Mouse (Mus musculus) forebrain, embryonic 14.5 days (tissue): ENCODE results near the gene Nkx6-2. TPM values are rescaled to one million over a fixed set of nuclear protein-coding genes. Genes with fewer than 3 reads are reported as not detected.

Source experiments
- ATAC-seq: fragments of 200-750 bp; cut with Nextera tagmentation; 2 replicates; pipeline ENCODE4 v1.8.0; 2017; ENCODE audit warnings: mild to moderate bottlenecking, moderate library complexity
- DNase-seq: peaks from one replicate; pipeline ENCODE4 v3.0.0-alpha.2; 2015; ENCODE audit warnings: low spot score
- H3K27ac ChIP-seq: fragments of 300-500 bp; sonication (generic); 2 replicates; pipeline ENCODE4 v1.5.1; 2014; ENCODE audit warnings: low read depth, mild to moderate bottlenecking, control low read depth, low read length, moderate library complexity
- H3K27me3 ChIP-seq: fragments of 300-500 bp; sonication (generic); replicated peaks from 2 replicates; pipeline ENCODE4 v1.6.1; 2014; ENCODE audit warnings: low read length, control low read depth, mixed read lengths; ENCODE audit not compliant: control insufficient read depth, insufficient read depth
- H3K36me3 ChIP-seq: fragments of 300-500 bp; sonication (generic); 2 replicates; pipeline ENCODE4 v1.6.1; 2014; ENCODE audit warnings: low read length, control low read depth; ENCODE audit not compliant: control insufficient read depth, insufficient read depth
- H3K4me1 ChIP-seq: fragments of 300-500 bp; sonication (generic); 2 replicates; pipeline ENCODE4 v1.6.1; 2014; ENCODE audit warnings: antibody characterized with exemption, low read length, control low read depth; ENCODE audit not compliant: control insufficient read depth, insufficient read depth
- H3K4me2 ChIP-seq: fragments of 300-500 bp; sonication (generic); 2 replicates; pipeline ENCODE4 v1.6.1; 2014; ENCODE audit warnings: mild to moderate bottlenecking, control low read depth, low read length
- H3K4me3 ChIP-seq: fragments of 300-500 bp; sonication (generic); 2 replicates; pipeline ENCODE4 v1.5.1; 2014; ENCODE audit warnings: low read depth, low read length, control low read depth
- H3K9ac ChIP-seq: fragments of 300-500 bp; sonication (generic); 2 replicates; pipeline ENCODE4 v1.6.1; 2014; ENCODE audit warnings: mild to moderate bottlenecking, low read length, control low read depth, moderate library complexity
- H3K9me3 ChIP-seq: fragments of 300-500 bp; sonication (generic); replicated peaks from 2 replicates; pipeline ENCODE4 v1.6.1; 2016; ENCODE audit warnings: low read length, control low read depth, mixed read lengths; ENCODE audit not compliant: control insufficient read depth
- WGBS: fragments of 180-500 bp; shearing (Covaris S2); extraction: QIAGEN DNeasy Blood & Tissue Kit; methylation state at CpG from one replicate; pipeline ENCODE4 v1.1.7; 2014; 5-methylcytosine and 5-hydroxymethylcytosine counted together
- polyA plus RNA-seq: library from polyadenylated mRNA; unstranded; fragments of >200 nt; fragmentation: Nextera tagmentation; extraction: Ambion mirVana; gene quantifications from 2 replicates; pipeline ENCODE4 v1.2.1, GENCODE M21; 2014

The Nkx6-2 gene
- polyA plus RNA-seq, 1 experiment from 2014 or later: 1.7 TPM

- no peaks in the 10 kb centered on the region for H3K36me3 ChIP-seq
- no peak overlapping the region for H3K27ac ChIP-seq
- DNase-seq: peak; percentile 35
- no peak overlapping the region for H3K9ac ChIP-seq
- H3K9me3 ChIP-seq: no peaks in the 10 kb centered on the region
- 17% methylated on average over 5 of the region's 5 CpGs for WGBS
- no peak overlapping the region for H3K4me2 ChIP-seq
- no peak overlapping the region for H3K4me3 ChIP-seq
- H3K27me3 ChIP-seq: 0 out of 2 replicates have a peak, but pooled peaks cover 2% of the 10 kb centered on the region
- peaks cover 8% of the 10 kb centered on the region; the same call in 1 of the 2 replicates for H3K4me1 ChIP-seq
- ATAC-seq: 0 out of 2 replicates have a peak, but pooled peaks have one; percentile 15
These were observed 26.3 kb downstream of the Nkx6-2 start for GRCm38 (mm10) chr7:139556331-139556730.

- Histone ChIP-seq H3K27me3 (peaks cover 34% of the 10 kb centered on the region), H3K36me3 (no peaks in the 10 kb centered on the region), H3K27ac (no peak overlapping the region), H3K4me1 (peaks cover 2% of the 10 kb centered on the region), H3K4me3 (no peak overlapping the region), H3K4me2 (no peak overlapping the region), H3K9me3 (no peaks in the 10 kb centered on the region), H3K9ac (no peak overlapping the region)
- 31% methylated on average over 2 of the region's 2 CpGs for WGBS
- ATAC-seq (no peak), DNase-seq (no peak)
These were observed 31.1 kb downstream of the Nkx6-2 start for GRCm38 (mm10) chr7:139551519-139551918.

- WGBS: 79% methylated on average over 3 of the region's 3 CpGs
- Histone ChIP-seq H3K9me3 (no peaks in the 10 kb centered on the region), H3K4me2 (no peak overlapping the region), H3K9ac (no peak overlapping the region), H3K27me3 (peaks cover 32% of the 10 kb centered on the region), H3K4me1 (peaks cover 8% of the 10 kb centered on the region), H3K36me3 (no peaks in the 10 kb centered on the region), H3K4me3 (no peak overlapping the region), H3K27ac (no peak overlapping the region)
- no peak for ATAC-seq
- no peak for DNase-seq
These were observed 32.4 kb downstream of the Nkx6-2 start for GRCm38 (mm10) chr7:139550086-139550783.

- WGBS: 95% methylated on average over 2 of the region's 2 CpGs
- Histone ChIP-seq H3K4me3 (no peak overlapping the region), H3K27ac (no peak overlapping the region), H3K36me3 (no peaks in the 10 kb centered on the region), H3K4me1 (peaks cover 16% of the 10 kb centered on the region), H3K4me2 (no peak overlapping the region), H3K27me3 (peaks cover 33% of the 10 kb centered on the region), H3K9ac (no peak overlapping the region), H3K9me3 (no peaks in the 10 kb centered on the region)
- DNase-seq (no peak), ATAC-seq (no peak)
These were observed 35.3 kb downstream of the Nkx6-2 start for GRCm38 (mm10) chr7:139547325-139547724.

DNA sequence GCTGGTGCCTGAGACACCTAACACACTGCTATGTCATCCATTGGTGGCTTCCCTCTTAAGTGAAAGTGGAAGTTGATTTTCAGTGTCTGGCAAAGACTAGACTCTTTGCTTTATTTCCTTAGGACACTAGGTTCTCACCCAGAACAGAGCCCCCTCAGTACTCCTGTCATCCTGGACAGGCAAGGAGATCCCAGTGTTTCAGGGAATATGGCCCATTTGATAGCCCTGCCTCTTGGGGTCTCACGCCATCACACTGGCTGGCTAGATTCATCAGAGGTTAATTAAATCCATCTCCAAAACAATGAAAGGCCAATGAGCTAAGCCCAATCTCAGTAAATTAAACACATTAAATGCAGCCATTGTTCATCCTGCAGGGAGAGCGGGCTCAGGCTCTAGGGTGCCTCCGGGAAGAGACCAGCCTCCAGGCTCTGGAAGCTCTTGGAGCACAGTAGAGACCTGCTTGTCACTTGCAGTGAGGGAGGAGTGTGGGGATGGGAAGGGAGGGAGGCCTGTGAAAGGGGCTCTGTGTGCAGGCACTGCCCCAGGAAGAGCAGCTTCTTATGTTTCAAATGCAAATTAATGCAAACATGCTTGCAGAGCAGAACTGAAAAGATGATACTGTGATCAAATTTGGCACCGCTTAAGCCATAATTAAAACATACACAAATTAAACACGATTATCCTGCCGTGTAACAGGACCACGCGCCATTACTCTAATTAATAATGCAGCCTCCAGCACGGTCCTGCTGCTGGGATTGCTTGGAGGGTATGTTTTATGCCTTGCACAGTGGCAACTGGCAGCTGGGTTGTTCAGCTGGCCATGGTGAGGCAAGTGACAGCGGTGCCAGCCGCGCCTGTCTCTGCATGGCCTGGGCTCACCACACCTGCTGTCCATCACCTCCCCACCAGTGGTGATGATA lies 37.6 kb downstream of the Nkx6-2 start:
- Histone ChIP-seq H3K4me1 (peaks cover 16% of the 10 kb centered on the region), H3K4me3 (no peak overlapping the region), H3K9ac (no peak overlapping the region), H3K4me2 (peak overlapping the region; percentile 18; the same call in 1 of the 2 replicates), H3K9me3 (no peaks in the 10 kb centered on the region), H3K27me3 (peaks cover 45% of the 10 kb centered on the region), H3K27ac (peak overlapping the region; percentile 56; the same call in 1 of the 2 replicates), H3K36me3 (no peaks in the 10 kb centered on the region)
- DNase-seq (peak; percentile 90), ATAC-seq (peak; percentile 97)
- 9% methylated on average over 12 of the region's 12 CpGs for whole genome bisulfite sequencing

DNA sequence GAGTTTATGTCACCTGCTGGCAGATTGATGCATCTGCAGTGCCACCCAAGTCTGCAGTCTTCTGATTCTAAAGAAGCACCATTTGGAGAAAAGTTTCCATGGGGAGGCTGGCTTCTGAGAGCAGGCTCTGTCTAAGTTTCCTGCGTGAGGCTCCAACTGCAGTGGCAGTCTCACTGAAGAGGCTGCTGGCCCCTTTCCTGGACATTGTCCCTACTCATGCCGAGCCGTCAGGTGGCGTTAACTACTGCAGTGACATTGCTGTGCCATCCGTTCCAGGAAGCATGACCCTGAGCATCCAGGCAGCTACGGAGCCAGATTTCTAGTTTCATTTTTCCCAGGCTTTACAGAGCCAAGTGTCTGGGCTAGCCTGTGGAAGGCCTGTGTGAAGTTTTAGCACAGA lies 41.2 kb downstream of the Nkx6-2 start:
- no peak overlapping the region for H3K9ac ChIP-seq
- no peaks in the 10 kb centered on the region for H3K36me3 ChIP-seq
- H3K4me1 ChIP-seq: peaks cover 16% of the 10 kb centered on the region
- H3K27ac ChIP-seq: no peak overlapping the region
- DNase-seq (no peak), ATAC-seq (no peak)
- H3K4me2 ChIP-seq: no peak overlapping the region
- H3K27me3 ChIP-seq: peaks cover 34% of the 10 kb centered on the region; the same call in 1 of the 2 replicates
- H3K4me3 ChIP-seq: no peak overlapping the region
- H3K9me3 ChIP-seq: no peaks in the 10 kb centered on the region
- WGBS: 93% methylated on average over 6 of the region's 6 CpGs

DNA sequence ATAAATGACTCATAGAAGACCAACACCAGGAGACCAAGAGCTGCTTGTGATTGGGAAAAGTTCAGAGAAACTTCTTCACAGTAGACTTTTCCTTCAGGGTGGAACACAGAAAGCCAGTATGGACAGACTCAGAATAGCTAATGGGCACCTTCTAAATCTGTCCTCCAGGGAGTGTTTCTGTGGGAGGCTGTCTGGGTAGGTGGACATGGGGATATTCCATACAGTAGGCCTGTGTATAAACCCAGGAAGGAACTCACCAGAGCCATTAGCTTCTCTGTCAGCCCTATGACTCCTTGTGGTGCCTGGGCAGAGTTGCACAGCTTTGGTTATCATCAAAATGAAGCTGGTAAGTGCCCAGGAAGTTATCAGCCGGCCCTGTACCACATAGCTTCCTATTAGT lies 42.0 kb downstream of the Nkx6-2 start:
- H3K4me3 ChIP-seq: no peak overlapping the region
- DNase-seq: no peak
- no peaks in the 10 kb centered on the region for H3K9me3 ChIP-seq
- H3K27me3 ChIP-seq: peaks cover 35% of the 10 kb centered on the region; the same call in 1 of the 2 replicates
- H3K27ac ChIP-seq: no peak overlapping the region
- ATAC-seq: no peak
- 87% methylated on average over 1 of the region's 1 CpGs for WGBS
- H3K9ac ChIP-seq: no peak overlapping the region
- H3K4me1 ChIP-seq: peaks cover 12% of the 10 kb centered on the region
- no peak overlapping the region for H3K4me2 ChIP-seq
- no peaks in the 10 kb centered on the region for H3K36me3 ChIP-seq

- Histone ChIP-seq H3K9ac (no peak overlapping the region), H3K4me3 (no peak overlapping the region), H3K27ac (no peak overlapping the region), H3K4me2 (no peak overlapping the region), H3K4me1 (no peaks in the 10 kb centered on the region), H3K27me3 (peaks cover 35% of the 10 kb centered on the region; the same call in 1 of the 2 replicates), H3K36me3 (no peaks in the 10 kb centered on the region), H3K9me3 (no peaks in the 10 kb centered on the region)
- DNase-seq (peak; percentile 46), ATAC-seq (no peak)
- WGBS: 77% methylated on average over 2 of the region's 2 CpGs
These were observed 44.1 kb downstream of the Nkx6-2 start for GRCm38 (mm10) chr7:139538541-139538940.
